Mouse (Mus musculus): ENCODE results near the gene Igf1r.

GRCm38 (mm10) chr7:68193958-68194695, 241.5 kb downstream of the Igf1r start:
- TF ChIP-seq POLR2A (IDR thresholded peaks at IDR 0.05; ENCODE audit: extremely low read depth, insufficient read depth, low read length): no peak
- TF ChIP-seq CTCF (IDR thresholded peaks at IDR 0.05; ENCODE audit: extremely low read depth, insufficient read depth, low read length): no peak

Data from cortical plate, adult 2 months (tissue).